ENCODE assay signal across 19 mouse cellular contexts in the genomic region with DNA sequence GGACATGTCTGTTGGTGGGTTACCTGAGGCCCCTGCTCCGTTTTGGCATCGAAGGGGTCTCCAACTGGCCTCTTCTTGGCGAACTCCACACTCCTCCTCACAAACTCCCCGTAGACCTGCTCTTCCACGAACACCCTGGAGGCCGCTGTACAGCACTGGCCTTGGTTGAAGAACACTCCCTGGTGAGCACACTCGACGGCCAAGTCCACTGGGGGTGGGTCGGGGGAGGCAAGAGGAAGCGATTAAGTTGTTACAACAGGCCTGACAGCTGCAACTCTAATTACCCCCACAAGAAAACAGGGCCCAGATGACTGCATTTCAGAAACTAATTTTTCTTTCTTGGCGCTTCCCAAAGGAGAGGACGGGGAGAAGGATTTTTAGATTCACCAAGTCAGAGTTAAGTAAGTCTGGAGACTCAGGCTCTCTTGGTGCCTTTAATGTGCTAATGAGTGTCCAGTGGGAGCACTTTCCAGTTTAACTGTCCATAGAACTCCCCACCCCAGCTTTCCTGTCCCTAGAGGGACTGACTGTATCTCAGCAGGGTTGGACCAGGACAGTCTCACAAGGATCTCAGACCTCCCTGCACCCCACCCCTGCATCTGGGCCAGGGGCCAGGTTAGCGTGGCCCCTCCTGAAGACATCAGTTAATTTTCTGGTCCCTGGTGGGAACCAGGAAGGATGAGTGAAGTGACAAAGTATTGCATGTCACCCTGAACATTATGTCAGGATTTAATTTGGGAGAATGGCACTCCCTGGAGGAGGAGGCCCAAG. TPM values are rescaled to one million over a fixed set of nuclear protein-coding genes. Genes with fewer than 3 reads are reported as not detected.
DNase-seq lines count a peak whose midpoint lies in the region; ATAC-seq and TF ChIP-seq lines count a peak whose summit lies in the region.
"Had no signal": no experiment of that assay in that cellular context is flagged by ENCODE, and none has a peak within 500 bp of the region (broad histone marks: within the 10 kb centered on the region; RNA-seq: fewer than 3 reads in every experiment).

No protein-coding gene starts in this region.

- H3K36me3 ChIP-seq in lung, embryonic 16.5 days (ENCODE audit: control insufficient read depth, insufficient read depth, low read length): no peaks in the 10 kb centered on the region
- H3K36me3 ChIP-seq in testis, adult 2 months (ENCODE audit: control insufficient read depth, insufficient read depth, low read length): no peaks in the 10 kb centered on the region
- H3K36me3 ChIP-seq: forebrain, embryonic 10.5 days; hindbrain, embryonic 10.5 days; lung, embryonic 15.5 days had no signal

- H3K4me2 ChIP-seq in lung, embryonic 16.5 days (ENCODE audit: low read depth, low read length): no peak overlapping the region
- H3K4me2 ChIP-seq: lung, embryonic 15.5 days had no signal

- DNase-seq in gastrocnemius, adult 2 months: peak; percentile 52
- DNase-seq in gastrocnemius, postnatal 36 days: no peak
- DNase-seq in lung, postnatal 14 days: no peak
- DNase-seq in heart, adult 8-10 months (ENCODE audit: low spot score): peak; percentile 24
- no peak for DNase-seq in cerebellum, postnatal 14 days
- DNase-seq: cerebellum, adult 9-10 months; layer of hippocampus, postnatal 36 days; midbrain, embryonic 14.5 days; thymus, adult 18-20 months had no signal

- no peaks in the 10 kb centered on the region for H3K9me3 ChIP-seq in lung, embryonic 16.5 days (ENCODE audit: control insufficient read depth, low read length)
- H3K9me3 ChIP-seq: forebrain, embryonic 10.5 days; hindbrain, embryonic 10.5 days; lung, embryonic 15.5 days had no signal

- peak; percentile 22; the same call in 1 of the 2 replicates for TF ChIP-seq POLR2A in testis, adult 2 months (IDR thresholded peaks at IDR 0.05; ENCODE audit: control insufficient read depth, low read depth, low read length)

- intact Hi-C loops in gastrocnemius, adult 2 months (cut with DNase I): no loop called here
- intact Hi-C loops in gastrocnemius, postnatal 36 days (cut with DNase I): no loop called here

- no peak overlapping the region for H3K4me3 ChIP-seq in gastrocnemius, adult 2 months
- H3K4me3 ChIP-seq in lung, embryonic 16.5 days (ENCODE audit: low read length): no peak overlapping the region
- peak overlapping the region; percentile 12; the same call in 1 of the 2 replicates for H3K4me3 ChIP-seq in testis, adult 2 months (ENCODE audit: control insufficient read depth, low read depth, low read length)
- H3K4me3 ChIP-seq: forebrain, embryonic 10.5 days; hindbrain, embryonic 10.5 days; lung, embryonic 15.5 days had no signal

- ATAC-seq in lung, embryonic 16.5 days (ENCODE audit: low read depth): 0 out of 2 replicates have a peak, but pooled peaks have one; percentile 61
- no peak for ATAC-seq in inflammation-experienced regulatory T-cells, adult 6 months

- 36% methylated on average over 13 of the region's 13 CpGs for WGBS in lung, embryonic 16.5 days

- TF ChIP-seq CTCF in gastrocnemius, adult 2 months (IDR thresholded peaks at IDR 0.05): no peak
- no peak for TF ChIP-seq CTCF in testis, adult 2 months (IDR thresholded peaks at IDR 0.05; ENCODE audit: control insufficient read depth, insufficient read depth, insufficient replicate concordance, low read depth, low read length)

- no peaks in the 10 kb centered on the region for H3K27me3 ChIP-seq in lung, embryonic 16.5 days (ENCODE audit: control insufficient read depth, insufficient read depth, low read depth, low read length)
- H3K27me3 ChIP-seq in testis, adult 2 months (ENCODE audit: control insufficient read depth, insufficient read depth, low read length): no peaks in the 10 kb centered on the region
- H3K27me3 ChIP-seq: lung, embryonic 15.5 days had no signal

- H3K27ac ChIP-seq in gastrocnemius, adult 2 months: peak overlapping the region; percentile 44; the same call in 1 of the 2 replicates
- H3K27ac ChIP-seq in lung, embryonic 16.5 days (ENCODE audit: low read length): no peak overlapping the region
- H3K27ac ChIP-seq in testis, adult 2 months (ENCODE audit: control insufficient read depth, insufficient read depth, low read depth, low read length): peak overlapping the region; percentile 92
- H3K27ac ChIP-seq: forebrain, embryonic 10.5 days; hindbrain, embryonic 10.5 days; lung, embryonic 15.5 days had no signal

- peaks cover 4% of the 10 kb centered on the region; the same call in 1 of the 2 replicates for H3K4me1 ChIP-seq in lung, embryonic 16.5 days (replicated peaks; ENCODE audit: control insufficient read depth, insufficient read depth, low read length)
- peaks cover 13% of the 10 kb centered on the region for H3K4me1 ChIP-seq in testis, adult 2 months (ENCODE audit: control insufficient read depth, insufficient read depth, low read length)

- H3K9ac ChIP-seq in lung, embryonic 16.5 days (ENCODE audit: low read length): no peak overlapping the region
- H3K9ac ChIP-seq: lung, embryonic 15.5 days had no signal

RNA-seq across cellular contexts. Expression of gene Lrrk1, which starts 18.0 kb away (rescaled TPM):
- total RNA-seq in gastrocnemius, adult 2 months (2021): 1 to 10 TPM; 3.0 to 6.4 TPM
- 1 to 10 TPM; 3.3 to 4.9 TPM for total RNA-seq in gastrocnemius, postnatal 36 days (2021)
- polyA plus RNA-seq in lung, embryonic 16.5 days (2015; fragmentation: Nextera tagmentation; extraction: Ambion mirVana): 29.3 and 30.5 TPM in 2 replicates
- 10 to 100 TPM in 1 of 4 experiments, 1 to 10 TPM in 3; 8.8 to 10.2 (median 9.7) TPM for total RNA-seq in heart, adult 8-10 months (2022)
- polyA plus RNA-seq in testis, adult 2 months (2012; rRNA removed): 2.3 and 2.4 TPM in 2 replicates
- 1 to 10 TPM; 1.5 to 9.7 (median 4.7) TPM for polyA plus RNA-seq in inflammation-experienced regulatory T-cells, adult 6 months (2017; shearing (Covaris generic))

RNA-seq across cellular contexts. Expression of gene Aldh1a3, which starts 21.2 kb away (rescaled TPM):
- 1 to 10 TPM; 2.0 to 2.5 TPM for total RNA-seq in gastrocnemius, adult 2 months (2021)
- 1 to 10 TPM in 1 of 2 experiments, under 1 TPM in 1; 0.74 to 1.4 TPM for total RNA-seq in gastrocnemius, postnatal 36 days (2021)
- polyA plus RNA-seq in lung, embryonic 16.5 days (2015; fragmentation: Nextera tagmentation; extraction: Ambion mirVana): 1.5 and 1.7 TPM in 2 replicates
- total RNA-seq in heart, adult 8-10 months (2022): 1 to 10 TPM in 3 of 4 experiments, under 1 TPM in 1; 0.90 to 1.4 (median 1.2) TPM
- 1.1 and 1.6 TPM in 2 replicates for polyA plus RNA-seq in testis, adult 2 months (2012; rRNA removed)
- polyA plus RNA-seq in inflammation-experienced regulatory T-cells, adult 6 months (2017; shearing (Covaris generic)): under 1 TPM in 2 of 3 experiments, not detected in 1; 0.28 to 0.70 TPM

RNA-seq across cellular contexts. Expression of gene Gm10974, which starts 40.4 kb away (rescaled TPM):
- total RNA-seq in gastrocnemius, adult 2 months (2021): not detected
- not detected for total RNA-seq in gastrocnemius, postnatal 36 days (2021)
- not detected in 2 replicates for polyA plus RNA-seq in lung, embryonic 16.5 days (2015; fragmentation: Nextera tagmentation; extraction: Ambion mirVana)
- total RNA-seq in heart, adult 8-10 months (2022): not detected
- polyA plus RNA-seq in testis, adult 2 months (2012; rRNA removed): not detected in 2 replicates
- polyA plus RNA-seq in inflammation-experienced regulatory T-cells, adult 6 months (2017; shearing (Covaris generic)): not detected
- total RNA-seq: layer of hippocampus, postnatal 36 days had no signal
- polyA plus RNA-seq: brain, embryonic 14.5 days; embryonic facial prominence, embryonic 11.5 days; forebrain, embryonic 10.5 days; hindbrain, embryonic 10.5 days; limb, embryonic 14.5 days; lung, embryonic 15.5 days; midbrain, embryonic 14.5 days; spleen, adult 2 months had no signal

Comparison
In these comparisons a context has a peak if more than half of its experiments do, and no peak if none do; other contexts are left out.
1. DNase-seq: peak in gastrocnemius, adult 2 months (single experiment) and heart, adult 8-10 months (single experiment); none in gastrocnemius, postnatal 36 days (0 of 2), lung, postnatal 14 days (single experiment) and cerebellum, postnatal 14 days (0 of 2).